Comparison of ENCODE assay signal across 9 mouse cellular contexts in genomic region chr11:94998041-94998531, GRCm38 (mm10). TPM values are rescaled to one million over a fixed set of nuclear protein-coding genes. Genes with fewer than 3 reads are reported as not detected.
DNase-seq lines count a peak whose midpoint lies in the region; ATAC-seq and TF ChIP-seq lines count a peak whose summit lies in the region.
"Had no signal": no experiment of that assay in that cellular context is flagged by ENCODE, and none has a peak within 500 bp of the region (broad histone marks: within the 10 kb centered on the region; RNA-seq: fewer than 3 reads in every experiment).

No protein-coding gene starts in this region.

- TF ChIP-seq RAD21 in MEL (IDR thresholded peaks at IDR 0.05; ENCODE audit: low read depth, low read length): no peak

- H3K27ac ChIP-seq in MEL (ENCODE audit: control insufficient read depth, low read depth, low read length): peak overlapping the region; percentile 77
- peak overlapping the region; percentile 56 for H3K27ac ChIP-seq in forebrain, embryonic 15.5 days (replicated peaks)
- peak overlapping the region; percentile 30; the same call in 1 of the 2 replicates for H3K27ac ChIP-seq in olfactory bulb, adult 2 months (ENCODE audit: insufficient read depth, low read depth, low read length)

- TF ChIP-seq POLR2A in MEL (IDR thresholded peaks at IDR 0.05; ENCODE audit: control insufficient read depth in 1 of 2, insufficient read depth in 1 of 2, low read depth in 1 of 2, low read length in 2 of 2, poor library complexity in 1 of 2): no peak
- no peak for TF ChIP-seq POLR2A in olfactory bulb, adult 2 months (IDR thresholded peaks at IDR 0.05; ENCODE audit: insufficient read depth, low read depth, low read length)

- H3K4me2 ChIP-seq in forebrain, embryonic 15.5 days (replicated peaks): 0 out of 2 replicates have a peak overlapping the region, but pooled peaks have one; percentile 6

- H3K9ac ChIP-seq in MEL (ENCODE audit: control insufficient read depth, low read depth, low read length, poor library complexity, severe bottlenecking): peak overlapping the region; percentile 43
- H3K9ac ChIP-seq in forebrain, embryonic 15.5 days (replicated peaks): no peak overlapping the region

- peaks cover 45 to 78% of the 10 kb centered on the region in 2 experiments for H3K4me1 ChIP-seq in MEL (ENCODE audit: control insufficient read depth in 1 of 2, insufficient read depth in 2 of 2, low read length in 2 of 2)
- H3K4me1 ChIP-seq in forebrain, embryonic 15.5 days: peaks cover 70% of the 10 kb centered on the region
- peaks cover 65% of the 10 kb centered on the region for H3K4me1 ChIP-seq in olfactory bulb, adult 2 months (ENCODE audit: control insufficient read depth, insufficient read depth, low read length)

- peaks cover 10 to 66% of the 10 kb centered on the region in 2 experiments for H3K36me3 ChIP-seq in MEL (ENCODE audit: control insufficient read depth in 1 of 2, insufficient read depth in 2 of 2, low read length in 2 of 2)
- H3K36me3 ChIP-seq in forebrain, embryonic 15.5 days: peaks cover 59% of the 10 kb centered on the region

- no peaks in the 10 kb centered on the region for H3K27me3 ChIP-seq in MEL (ENCODE audit: control insufficient read depth in 1 of 2, insufficient read depth in 2 of 2, low read length in 2 of 2)
- no peaks in the 10 kb centered on the region for H3K27me3 ChIP-seq in forebrain, embryonic 15.5 days

- TF ChIP-seq CTCF in MEL (IDR thresholded peaks at IDR 0.05 in 2 of 3, conservative IDR thresholded peaks at IDR 0.05 in 1 of 3; ENCODE audit: control insufficient read depth in 1 of 3, insufficient read depth in 1 of 3, low read depth in 2 of 3, low read length in 3 of 3, poor library complexity in 1 of 3, severe bottlenecking in 1 of 3): no peak
- TF ChIP-seq CTCF in olfactory bulb, adult 2 months (IDR thresholded peaks at IDR 0.05; ENCODE audit: insufficient read depth, low read depth, low read length): no peak

- intact Hi-C loops in heart, postnatal 25 days (cut with DNase I): no loop called here
- intact Hi-C loops in left cerebral cortex, postnatal 14 days (cut with DNase I): no loop called here

- peaks cover 68% of the 10 kb centered on the region for H3K79me2 ChIP-seq in MEL (ENCODE audit: control insufficient read depth, insufficient read depth, low read length, poor library complexity)

- peak; percentile 65 to 75 for DNase-seq in heart, adult 18-20 months
- no peak for DNase-seq in heart, postnatal 25 days (ENCODE audit: low spot score)
- peak; percentile 41 for DNase-seq in MEL (ENCODE audit: low read depth, low spot score)
- DNase-seq in left cerebral cortex, postnatal 14 days (ENCODE audit: low spot score in 2 of 2): peak; percentile 62 to 65
- no peak for DNase-seq in urinary bladder, postnatal 10 days (ENCODE audit: low spot score)
- no peak for DNase-seq in adrenal gland, postnatal 25 days

- no peak for TF ChIP-seq EP300 in MEL (IDR thresholded peaks at IDR 0.05; ENCODE audit: low read depth in 1 of 2, low read length in 2 of 2)

- no peaks in the 10 kb centered on the region for H3K9me3 ChIP-seq in MEL (replicated peaks; ENCODE audit: insufficient read depth, low read length)
- no peaks in the 10 kb centered on the region for H3K9me3 ChIP-seq in forebrain, embryonic 15.5 days

- H3K4me3 ChIP-seq in MEL (ENCODE audit: control insufficient read depth in 1 of 2, insufficient read depth in 1 of 2, low read depth in 2 of 2, low read length in 2 of 2): peak overlapping the region; percentile 6 to 15
- no peak overlapping the region for H3K4me3 ChIP-seq in forebrain, embryonic 15.5 days
- H3K4me3 ChIP-seq in olfactory bulb, adult 2 months (ENCODE audit: insufficient read depth, low read depth, low read length): no peak overlapping the region

- WGBS in forebrain, embryonic 15.5 days: 61% methylated on average over 16 of the region's 16 CpGs
- WGBS in olfactory bulb, adult 2 months: 32% methylated on average over 16 of the region's 16 CpGs

- peak; percentile 39 for ATAC-seq in forebrain, embryonic 15.5 days (replicated peaks)

TF ChIP-seq in MEL, 35 proteins besides CTCF, POLR2A, EP300 and RAD21:
- TF ChIP-seq MAZ (IDR thresholded peaks at IDR 0.05; ENCODE audit: low read depth, low read length) (0 out of 2 replicates have a peak, but pooled peaks have one; percentile 11), POLR2AphosphoS5 (IDR thresholded peaks at IDR 0.05; ENCODE audit: borderline replicate concordance, low read depth, low read length) (no peak), ZMIZ1 (IDR thresholded peaks at IDR 0.05; ENCODE audit: low read depth, low read length) (no peak), NELFE (IDR thresholded peaks at IDR 0.05; ENCODE audit: low read depth, low read length) (no peak)

RNA-seq across cellular contexts. Expression of gene Ppp1r9b, which starts 7.3 kb away (rescaled TPM):
- total RNA-seq in heart, adult 18-20 months (2021): 10 to 100 TPM; 44.8 to 47.2 TPM
- total RNA-seq in heart, postnatal 25 days (2021): 10 to 100 TPM; 45.5 to 52.6 TPM
- total RNA-seq in MEL (2012; rRNA removed): 113 and 150 TPM in 2 replicates
- polyA plus RNA-seq in MEL (2012; ENCODE audit: insufficient read depth in 1 of 2, insufficient read length in 2 of 2, low read depth in 1 of 2, low replicate concordance in 2 of 2, missing spikeins in 1 of 2): 100 to 1,000 TPM in 1 of 2 experiments, 10 to 100 TPM in 1; 47.0 to 169 TPM
- 23.0 and 23.9 TPM in 2 replicates for polyA plus RNA-seq in forebrain, embryonic 15.5 days (2015; fragmentation: Nextera tagmentation; extraction: Ambion mirVana)
- total RNA-seq in left cerebral cortex, postnatal 14 days (2021): 100 to 1,000 TPM; 505 to 506 TPM
- polyA plus RNA-seq in olfactory bulb, adult 2 months (2012; ENCODE audit: insufficient read depth, insufficient read length, low replicate concordance, missing spikeins): 129 TPM in 1 of 2 replicates, not detected in the other
- total RNA-seq in adrenal gland, postnatal 25 days (2021): 125 and 146 TPM in 2 replicates

RNA-seq across cellular contexts. Expression of gene Samd14, which starts 11.6 kb away (rescaled TPM):
- 1 to 10 TPM; 1.1 to 1.9 TPM for total RNA-seq in heart, adult 18-20 months (2021)
- 1 to 10 TPM; 1.2 to 1.5 TPM for total RNA-seq in heart, postnatal 25 days (2021)
- 35.8 and 57.6 TPM in 2 replicates for total RNA-seq in MEL (2012; rRNA removed)
- 1,000 to 10,000 TPM in 1 of 2 experiments, 100 to 1,000 TPM in 1; 101 to 1,219 TPM for polyA plus RNA-seq in MEL (2012; ENCODE audit: insufficient read depth in 1 of 2, insufficient read length in 2 of 2, low read depth in 1 of 2, low replicate concordance in 2 of 2, missing spikeins in 1 of 2)
- 120 and 123 TPM in 2 replicates for polyA plus RNA-seq in forebrain, embryonic 15.5 days (2015; fragmentation: Nextera tagmentation; extraction: Ambion mirVana)
- total RNA-seq in left cerebral cortex, postnatal 14 days (2021): 10 to 100 TPM; 48.5 to 52.2 TPM
- polyA plus RNA-seq in olfactory bulb, adult 2 months (2012; ENCODE audit: insufficient read depth, insufficient read length, low replicate concordance, missing spikeins): not detected in 2 replicates
- 3.0 and 4.4 TPM in 2 replicates for total RNA-seq in adrenal gland, postnatal 25 days (2021)

RNA-seq across cellular contexts. Expression of gene Sgca, which starts 22.0 kb away (rescaled TPM):
- total RNA-seq in heart, adult 18-20 months (2021): 100 to 1,000 TPM; 182 to 184 TPM
- total RNA-seq in heart, postnatal 25 days (2021): 100 to 1,000 TPM; 142 to 163 TPM
- total RNA-seq in MEL (2012; rRNA removed): not detected in 2 replicates
- not detected for polyA plus RNA-seq in MEL (2012; ENCODE audit: insufficient read depth in 1 of 2, insufficient read length in 2 of 2, low read depth in 1 of 2, low replicate concordance in 2 of 2, missing spikeins in 1 of 2)
- polyA plus RNA-seq in forebrain, embryonic 15.5 days (2015; fragmentation: Nextera tagmentation; extraction: Ambion mirVana): not detected in 2 replicates
- total RNA-seq in left cerebral cortex, postnatal 14 days (2021): under 1 TPM; 0.55 to 0.68 TPM
- not detected in 2 replicates for polyA plus RNA-seq in olfactory bulb, adult 2 months (2012; ENCODE audit: insufficient read depth, insufficient read length, low replicate concordance, missing spikeins)
- total RNA-seq in adrenal gland, postnatal 25 days (2021): not detected in 2 replicates
- polyA plus RNA-seq: liver, adult 2 months had no signal

RNA-seq across cellular contexts. Expression of gene Hils1, which starts 30.7 kb away (rescaled TPM):
- total RNA-seq in heart, adult 18-20 months (2021): not detected
- total RNA-seq in heart, postnatal 25 days (2021): not detected
- total RNA-seq in MEL (2012; rRNA removed): not detected in 2 replicates
- polyA plus RNA-seq in MEL (2012; ENCODE audit: insufficient read depth in 1 of 2, insufficient read length in 2 of 2, low read depth in 1 of 2, low replicate concordance in 2 of 2, missing spikeins in 1 of 2): not detected
- polyA plus RNA-seq in forebrain, embryonic 15.5 days (2015; fragmentation: Nextera tagmentation; extraction: Ambion mirVana): not detected in 2 replicates
- not detected for total RNA-seq in left cerebral cortex, postnatal 14 days (2021)
- not detected in 2 replicates for polyA plus RNA-seq in olfactory bulb, adult 2 months (2012; ENCODE audit: insufficient read depth, insufficient read length, low replicate concordance, missing spikeins)
- not detected in 2 replicates for total RNA-seq in adrenal gland, postnatal 25 days (2021)
- total RNA-seq: liver, adult 2 months had no signal
- polyA plus RNA-seq: liver, adult 2 months had no signal

RNA-seq across cellular contexts. Expression of gene Pdk2, which starts 43.1 kb away (rescaled TPM):
- total RNA-seq in heart, adult 18-20 months (2021): 100 to 1,000 TPM; 421 to 452 TPM
- 100 to 1,000 TPM; 377 to 397 TPM for total RNA-seq in heart, postnatal 25 days (2021)
- total RNA-seq in MEL (2012; rRNA removed): 0.56 and 0.81 TPM in 2 replicates
- 1 to 10 TPM in 1 of 2 experiments, not detected in 1; 8.0 TPM for polyA plus RNA-seq in MEL (2012; ENCODE audit: insufficient read depth in 1 of 2, insufficient read length in 2 of 2, low read depth in 1 of 2, low replicate concordance in 2 of 2, missing spikeins in 1 of 2)
- polyA plus RNA-seq in forebrain, embryonic 15.5 days (2015; fragmentation: Nextera tagmentation; extraction: Ambion mirVana): 26.4 and 27.3 TPM in 2 replicates
- total RNA-seq in left cerebral cortex, postnatal 14 days (2021): 10 to 100 TPM; 69.2 to 75.4 TPM
- polyA plus RNA-seq in olfactory bulb, adult 2 months (2012; ENCODE audit: insufficient read depth, insufficient read length, low replicate concordance, missing spikeins): not detected in 2 replicates
- 82.9 and 86.4 TPM in 2 replicates for total RNA-seq in adrenal gland, postnatal 25 days (2021)

Comparison
In these comparisons a context has a peak if more than half of its experiments do, and no peak if none do; other contexts are left out.
1. DNase-seq: peak in heart, adult 18-20 months (2 of 2), MEL (single experiment) and left cerebral cortex, postnatal 14 days (2 of 2); none in heart, postnatal 25 days (single experiment), urinary bladder, postnatal 10 days (single experiment) and adrenal gland, postnatal 25 days (single experiment).
2. H3K4me3 ChIP-seq: peak in MEL (2 of 2); none in forebrain, embryonic 15.5 days (single experiment) and olfactory bulb, adult 2 months (single experiment).
3. RNA of gene Sgca, which starts 22.0 kb away (total RNA-seq): 182 to 184 TPM in heart, adult 18-20 months and 142 to 163 TPM in heart, postnatal 25 days; 0.55 to 0.68 TPM in left cerebral cortex, postnatal 14 days, not detected in adrenal gland, postnatal 25 days and not detected in MEL; every median in the first group is over 10 times any median in the second.
4. Peak in every context shown above with its lines, with median percentiles within 50 percentile points of each other: H3K27ac ChIP-seq.